Mouse (Mus musculus): ENCODE data around the gene Krt80. TPM values are rescaled to one million over a fixed set of nuclear protein-coding genes. Genes with fewer than 3 reads are reported as not detected.

The Krt80 gene
- polyA plus RNA-seq, 1 experiment from 2014 or later: 0.09 TPM

GRCm38 (mm10) chr15:101318889-101319765, 50.8 kb downstream of the Krt80 start:
- Histone ChIP-seq H3K9ac (replicated peaks) (no peak overlapping the region), H3K4me2 (replicated peaks) (no peak overlapping the region), H3K36me3 (no peaks in the 10 kb centered on the region), H3K9me3 (no peaks in the 10 kb centered on the region), H3K4me3 (replicated peaks) (no peak overlapping the region), H3K27me3 (no peaks in the 10 kb centered on the region), H3K27ac (no peak overlapping the region), H3K4me1 (replicated peaks) (peaks cover 10% of the 10 kb centered on the region)
- 70% methylated on average over 14 of the region's 14 CpGs for WGBS
- no peak for ATAC-seq

DNA sequence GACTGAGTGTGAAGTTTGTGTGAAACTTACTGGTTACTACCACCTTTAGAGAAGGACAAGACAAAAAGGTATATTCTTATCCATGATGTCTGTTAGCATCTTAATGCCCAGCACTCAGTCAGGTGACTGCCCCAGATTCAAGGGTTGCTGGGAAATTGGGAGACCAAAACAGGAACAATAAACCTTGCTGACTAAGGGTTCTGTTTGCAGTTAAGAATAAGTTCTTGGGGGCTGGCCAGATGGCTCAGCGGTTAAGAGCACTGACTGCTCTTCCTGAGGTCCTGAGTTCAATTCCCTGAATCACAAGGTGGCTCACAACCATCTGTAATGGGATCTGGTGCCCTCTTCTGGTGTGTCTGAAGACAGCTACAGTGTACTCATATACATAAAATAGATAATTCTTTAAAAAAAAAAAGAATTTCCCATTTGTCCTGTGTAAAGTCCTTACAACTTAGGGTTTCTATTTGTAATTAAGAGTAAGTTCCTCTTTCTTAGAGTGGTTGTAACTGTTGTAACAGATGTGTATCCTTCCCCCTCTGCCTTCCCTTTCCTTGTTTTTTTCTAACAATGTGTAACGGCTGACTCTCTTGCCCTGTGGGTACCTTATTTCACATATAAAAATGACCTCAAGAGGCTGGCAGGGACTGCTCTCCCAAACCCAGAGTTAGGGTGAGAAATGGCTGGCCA, 52.0 kb downstream of the Krt80 start:
- Histone ChIP-seq H3K36me3 (no peaks in the 10 kb centered on the region), H3K27me3 (no peaks in the 10 kb centered on the region), H3K4me2 (replicated peaks) (no peak overlapping the region), H3K4me3 (replicated peaks) (no peak overlapping the region), H3K27ac (no peak overlapping the region), H3K9ac (replicated peaks) (no peak overlapping the region), H3K4me1 (replicated peaks) (peaks cover 10% of the 10 kb centered on the region), H3K9me3 (no peaks in the 10 kb centered on the region)
- 87% methylated on average over 2 of the region's 2 CpGs for WGBS
- ATAC-seq: no peak

GRCm38 (mm10) chr15:101316913-101317813, 52.8 kb downstream of the Krt80 start:
- H3K9me3 ChIP-seq: no peaks in the 10 kb centered on the region
- H3K4me1 ChIP-seq (replicated peaks): peaks cover 10% of the 10 kb centered on the region
- H3K36me3 ChIP-seq: no peaks in the 10 kb centered on the region
- no peak overlapping the region for H3K4me3 ChIP-seq (replicated peaks)
- 83% methylated on average over 18 of the region's 18 CpGs for whole genome bisulfite sequencing
- no peaks in the 10 kb centered on the region for H3K27me3 ChIP-seq
- no peak overlapping the region for H3K27ac ChIP-seq
- H3K9ac ChIP-seq (replicated peaks): no peak overlapping the region
- ATAC-seq: no peak
- no peak overlapping the region for H3K4me2 ChIP-seq (replicated peaks)

DNA sequence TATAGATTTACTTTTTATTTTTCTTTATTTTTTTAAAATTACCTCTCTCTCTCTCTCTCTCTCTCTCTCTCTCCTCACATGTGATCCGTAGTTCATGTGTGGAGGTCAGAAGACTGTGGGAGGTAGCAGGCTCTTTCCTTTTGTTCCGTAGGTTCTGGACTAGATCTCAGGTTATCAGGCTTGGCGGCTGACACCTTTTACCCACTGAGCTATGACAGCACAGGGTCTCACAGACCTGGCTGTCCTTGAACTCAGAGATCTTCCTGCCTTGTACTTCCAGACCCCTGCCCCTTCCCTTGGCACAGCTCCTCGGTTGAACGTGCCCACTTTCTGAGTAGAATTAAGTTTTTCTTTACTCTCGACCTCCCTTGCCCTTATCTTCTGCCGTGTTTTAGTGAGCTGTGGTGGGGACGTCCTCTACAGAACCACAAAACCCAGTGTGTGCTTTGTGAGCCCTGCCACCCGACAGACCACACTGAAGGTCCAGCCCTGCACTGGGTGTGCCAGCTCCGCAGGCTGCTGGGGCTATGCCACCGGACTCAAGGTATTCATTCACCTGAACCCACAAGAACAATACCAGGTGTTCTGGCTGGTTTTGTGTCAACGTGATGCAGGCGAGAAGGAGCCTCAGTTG, 53.6 kb downstream of the Krt80 start:
- Histone ChIP-seq H3K4me3 (replicated peaks) (no peak overlapping the region), H3K27ac (no peak overlapping the region), H3K27me3 (no peaks in the 10 kb centered on the region), H3K4me2 (replicated peaks) (peak overlapping the region; percentile 36; the same call in 1 of the 2 replicates), H3K36me3 (no peaks in the 10 kb centered on the region), H3K4me1 (replicated peaks) (peaks cover 10% of the 10 kb centered on the region), H3K9me3 (no peaks in the 10 kb centered on the region), H3K9ac (replicated peaks) (no peak overlapping the region)
- WGBS: 75% methylated on average over 13 of the region's 13 CpGs
- ATAC-seq: peak; percentile 65

GRCm38 (mm10) chr15:101315832-101316231, 54.1 kb downstream of the Krt80 start:
- Histone ChIP-seq H3K4me2 (replicated peaks) (peak overlapping the region; percentile 36), H3K4me3 (replicated peaks) (no peak overlapping the region), H3K4me1 (replicated peaks) (peaks cover 10% of the 10 kb centered on the region), H3K9me3 (no peaks in the 10 kb centered on the region), H3K27me3 (no peaks in the 10 kb centered on the region), H3K36me3 (no peaks in the 10 kb centered on the region), H3K27ac (no peak overlapping the region), H3K9ac (replicated peaks) (no peak overlapping the region)
- ATAC-seq: peak; percentile 87
- 3% methylated on average over 11 of the region's 11 CpGs for WGBS

DNA sequence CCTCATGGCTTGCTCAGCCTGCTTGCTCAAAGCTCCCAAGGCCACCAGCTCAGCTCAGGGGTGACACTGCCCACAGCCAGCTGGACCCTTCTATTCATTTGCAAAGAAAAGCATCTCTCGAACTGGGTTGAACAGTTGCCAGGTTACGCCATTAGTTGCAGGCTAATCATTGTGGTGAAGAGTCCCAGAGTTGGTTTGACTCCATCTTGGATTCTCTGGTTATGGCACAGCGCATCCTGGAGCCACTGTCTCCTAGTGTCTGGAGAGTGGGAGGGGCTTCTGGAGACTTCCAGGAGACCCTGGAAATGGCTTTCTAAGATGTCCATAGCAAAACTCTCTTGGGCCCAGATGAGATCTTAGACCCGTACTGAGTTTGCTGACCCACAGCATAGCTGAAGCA, 54.6 kb downstream of the Krt80 start:
- Histone ChIP-seq H3K4me2 (replicated peaks) (peak overlapping the region; percentile 36; the same call in 1 of the 2 replicates), H3K27me3 (no peaks in the 10 kb centered on the region), H3K4me1 (replicated peaks) (peaks cover 10% of the 10 kb centered on the region), H3K9me3 (no peaks in the 10 kb centered on the region), H3K9ac (replicated peaks) (no peak overlapping the region), H3K4me3 (replicated peaks) (no peak overlapping the region), H3K36me3 (no peaks in the 10 kb centered on the region), H3K27ac (no peak overlapping the region)
- WGBS: 83% methylated on average over 4 of the region's 4 CpGs
- ATAC-seq: peak; percentile 7; the same call in 1 of the 2 replicates

DNA sequence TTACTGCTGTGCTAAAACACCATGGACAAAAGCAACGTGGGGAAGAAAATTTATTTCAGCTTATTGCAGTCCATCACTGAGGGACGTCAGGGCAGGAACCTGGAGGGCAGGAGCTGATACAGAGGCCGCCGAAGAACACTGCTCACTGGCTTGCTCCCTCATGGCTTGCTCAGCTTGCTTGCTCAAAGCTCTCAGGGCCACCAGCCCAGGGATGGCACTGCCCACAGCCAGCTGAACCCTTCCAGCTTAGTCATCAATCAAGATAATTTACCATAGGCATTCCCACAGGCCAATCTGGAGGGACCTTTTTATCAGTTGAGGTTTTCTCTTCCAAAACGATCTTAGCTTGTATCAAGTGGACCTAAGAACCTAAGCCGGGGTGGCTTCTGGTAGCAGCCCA, 58.0 kb downstream of the Krt80 start:
- no peak for ATAC-seq
- Histone ChIP-seq H3K9me3 (no peaks in the 10 kb centered on the region), H3K4me1 (replicated peaks) (peaks cover 18% of the 10 kb centered on the region), H3K9ac (replicated peaks) (no peak overlapping the region), H3K27me3 (no peaks in the 10 kb centered on the region), H3K27ac (no peak overlapping the region), H3K4me3 (replicated peaks) (no peak overlapping the region), H3K4me2 (replicated peaks) (no peak overlapping the region), H3K36me3 (no peaks in the 10 kb centered on the region)
- 86% methylated on average over 6 of the region's 6 CpGs for WGBS

DNA sequence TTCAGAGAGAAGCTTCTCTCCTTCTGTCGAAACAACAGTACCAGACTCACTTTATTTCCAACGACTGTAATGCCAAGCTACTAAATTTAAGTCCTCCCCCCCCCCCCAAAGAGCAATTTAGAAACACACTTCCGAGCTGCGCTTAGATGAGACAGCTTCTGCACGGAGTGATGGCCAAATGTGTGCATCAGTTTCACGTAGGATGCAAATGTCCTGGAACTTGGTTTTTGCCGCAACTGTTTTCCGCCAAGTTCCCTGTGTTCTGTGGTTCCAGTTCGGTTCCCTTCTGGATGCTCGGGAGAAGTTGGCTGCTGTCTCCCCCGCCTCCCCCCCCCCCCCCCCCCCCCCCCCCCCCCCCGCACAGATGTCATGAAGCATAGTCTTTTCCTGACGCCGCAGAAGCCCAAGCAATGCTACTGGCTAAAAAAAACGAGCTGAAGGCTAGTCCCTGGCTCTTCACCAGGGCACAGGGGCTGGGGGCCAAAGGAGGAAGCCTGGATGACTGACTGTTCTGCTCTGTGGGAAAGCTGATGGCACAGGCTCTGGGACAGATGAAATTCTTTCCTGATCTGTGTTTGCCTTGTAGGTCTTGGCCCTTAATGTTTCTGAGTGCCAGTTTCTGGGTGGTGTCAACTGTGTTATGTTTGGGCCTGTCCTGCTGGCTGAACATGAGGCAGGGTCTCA, 58.7 kb downstream of the Krt80 start:
- Histone ChIP-seq H3K36me3 (no peaks in the 10 kb centered on the region), H3K9me3 (no peaks in the 10 kb centered on the region), H3K27me3 (no peaks in the 10 kb centered on the region), H3K4me2 (replicated peaks) (no peak overlapping the region), H3K27ac (no peak overlapping the region), H3K9ac (replicated peaks) (no peak overlapping the region), H3K4me1 (replicated peaks) (peaks cover 16% of the 10 kb centered on the region), H3K4me3 (replicated peaks) (no peak overlapping the region)
- WGBS: 67% methylated on average over 14 of the region's 15 CpGs
- no peak for ATAC-seq

GRCm38 (mm10) chr15:101309493-101309892, 60.5 kb downstream of the Krt80 start:
- peaks cover 8% of the 10 kb centered on the region; the same call in 1 of the 2 replicates for H3K4me1 ChIP-seq (replicated peaks)
- WGBS: 49% methylated on average over 5 of the region's 5 CpGs
- no peak overlapping the region for H3K9ac ChIP-seq (replicated peaks)
- H3K36me3 ChIP-seq: no peaks in the 10 kb centered on the region
- no peaks in the 10 kb centered on the region for H3K9me3 ChIP-seq
- H3K27me3 ChIP-seq: no peaks in the 10 kb centered on the region
- no peak overlapping the region for H3K4me3 ChIP-seq (replicated peaks)
- no peak for ATAC-seq
- H3K27ac ChIP-seq: no peak overlapping the region
- no peak overlapping the region for H3K4me2 ChIP-seq (replicated peaks)

GRCm38 (mm10) chr15:101308440-101309348, 61.3 kb downstream of the Krt80 start:
- Histone ChIP-seq H3K27me3 (no peaks in the 10 kb centered on the region), H3K27ac (no peak overlapping the region), H3K9me3 (no peaks in the 10 kb centered on the region), H3K4me2 (replicated peaks) (no peak overlapping the region), H3K4me1 (replicated peaks) (peaks cover 8% of the 10 kb centered on the region; the same call in 1 of the 2 replicates), H3K9ac (replicated peaks) (no peak overlapping the region), H3K36me3 (no peaks in the 10 kb centered on the region), H3K4me3 (replicated peaks) (no peak overlapping the region)
- WGBS: 58% methylated on average over 13 of the region's 13 CpGs
- no peak for ATAC-seq

Data from midbrain, embryonic 13.5 days (tissue).